Mouse (Mus musculus) lung, postnatal 14 days (tissue): ENCODE data around the gene Sox18.
A peak's percentile ranks its signal among the peaks of the same experiment; 100 is the strongest.

Experiments used
- DNase-seq: peaks from one replicate; pipeline ENCODE4 v3.0.0; 2021

The Sox18 gene

GRCm38 (mm10) chr2:181645666-181646065, 25.8 kb downstream of the Sox18 start:
- no peak for DNase-seq

DNA sequence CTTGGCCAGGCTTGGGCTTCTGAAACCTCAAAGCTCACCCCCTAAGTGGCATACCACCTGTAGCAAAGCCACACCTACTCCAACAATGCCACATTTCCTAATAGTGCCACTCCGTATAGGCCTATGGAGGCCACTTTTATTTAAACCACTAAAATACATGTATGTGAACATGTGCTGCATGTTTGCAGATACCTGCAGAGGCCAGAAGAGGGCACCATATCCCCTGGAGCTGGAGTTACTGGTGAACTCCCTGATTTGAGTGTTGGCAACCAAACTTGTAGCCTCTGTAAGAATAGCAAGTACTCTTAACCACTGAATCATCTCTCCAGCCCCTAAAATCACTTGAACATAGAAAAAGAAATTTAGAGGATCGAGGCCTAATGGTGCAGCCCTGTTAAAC, 27.1 kb downstream of the Sox18 start:
- DNase-seq: peak; percentile 42

- DNase-seq: no peak
These were observed 35.6 kb downstream of the Sox18 start for GRCm38 (mm10) chr2:181635865-181636264.

DNA sequence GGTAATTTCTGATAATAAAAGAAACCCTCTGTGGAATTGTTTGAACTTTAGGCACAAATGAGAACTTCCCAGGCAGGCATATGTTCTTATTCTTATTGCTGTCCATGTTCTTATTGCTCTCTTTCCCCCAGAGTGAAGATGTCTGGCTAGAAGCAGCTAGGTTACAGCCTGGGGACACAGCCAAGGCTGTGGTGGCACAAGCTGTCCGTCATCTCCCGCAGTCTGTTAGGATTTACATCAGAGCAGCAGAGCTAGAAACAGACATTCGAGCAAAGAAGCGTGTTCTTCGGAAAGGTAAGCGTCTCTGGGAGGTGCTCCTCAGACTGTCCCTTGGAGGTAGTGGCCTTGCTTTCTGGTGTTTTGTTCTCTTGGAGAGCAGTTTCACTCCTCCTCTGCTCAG, 38.8 kb downstream of the Sox18 start:
- DNase-seq: no peak

- DNase-seq: no peak
These were observed 43.0 kb downstream of the Sox18 start for GRCm38 (mm10) chr2:181628471-181628870.

DNA sequence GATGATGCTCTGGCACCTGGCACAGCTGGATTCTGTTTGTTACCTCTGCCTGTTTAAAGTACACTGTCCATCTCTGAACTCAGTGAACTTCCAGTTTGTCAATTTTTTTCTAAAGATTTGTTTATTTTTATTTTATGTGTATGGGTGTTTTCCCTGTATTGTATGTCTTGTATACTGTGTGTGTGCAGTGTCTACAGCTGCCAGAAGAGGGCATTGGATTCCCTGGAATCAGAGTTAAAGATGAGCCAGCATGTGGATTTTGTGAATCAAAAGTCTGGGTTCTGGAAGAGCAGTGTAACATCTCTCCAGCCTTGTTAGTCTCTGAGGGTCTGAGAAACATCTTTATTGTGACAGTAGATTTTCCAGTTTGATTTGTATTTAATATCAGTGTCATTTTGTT, 48.0 kb downstream of the Sox18 start:
- peak; percentile 27 for DNase-seq
